Mouse (Mus musculus) small intestine, adult 2 months (tissue): ENCODE measurements around the gene S100a3. TPM values are rescaled to one million over a fixed set of nuclear protein-coding genes. Genes with fewer than 3 reads are reported as not detected.
A peak's percentile ranks its signal among the peaks of the same experiment; 100 is the strongest.

Source experiments
- H3K27ac ChIP-seq: fragments of 200-500 bp; 2 replicates; pipeline ENCODE4 v1.5.1; 2012; ENCODE audit warnings: low read depth, low read length, control low read depth, inconsistent platforms; ENCODE audit not compliant: insufficient read depth
- H3K27me3 ChIP-seq: fragments of 200-500 bp; 2 replicates; pipeline ENCODE4 v1.6.1; 2012; ENCODE audit warnings: mild to moderate bottlenecking, moderate library complexity, low read length, inconsistent platforms; ENCODE audit not compliant: control insufficient read depth, insufficient read depth
- H3K36me3 ChIP-seq: fragments of 200-500 bp; 2 replicates; pipeline ENCODE4 v1.6.1; 2012; ENCODE audit warnings: mild to moderate bottlenecking, low read length, control low read depth, inconsistent platforms; ENCODE audit not compliant: control insufficient read depth, insufficient read depth
- H3K4me1 ChIP-seq: fragments of 200-500 bp; 2 replicates; pipeline ENCODE4 v1.6.1; 2012; ENCODE audit warnings: low read length, inconsistent platforms, mixed read lengths; ENCODE audit not compliant: control insufficient read depth, insufficient read depth, insufficient read length
- H3K4me3 ChIP-seq: fragments of 200-500 bp; 2 replicates; pipeline ENCODE4 v1.5.1; 2012; ENCODE audit warnings: low read depth, mild to moderate bottlenecking, control low read depth, inconsistent platforms, low read length, moderate library complexity
- CTCF ChIP-seq: fragments of 200-500 bp; IDR thresholded peaks from 2 replicates; pipeline ENCODE4 v1.5.1; 2012; ENCODE audit warnings: low read depth, mild to moderate bottlenecking, control low read depth, inconsistent platforms, low read length, moderate library complexity, mixed read lengths; ENCODE audit not compliant: insufficient replicate concordance, insufficient read length; ENCODE audit errors: extremely low read depth
- POLR2A ChIP-seq: fragments of 200-500 bp; IDR thresholded peaks from 2 replicates; pipeline ENCODE4 v1.6.1; 2012; ENCODE audit warnings: low read depth, mild to moderate bottlenecking, control low read depth, inconsistent platforms, low read length, moderate library complexity
- WGBS: fragments of 180-500 bp; shearing (Covaris S2); methylation state at CpG from one replicate; pipeline ENCODE4 v1.1.7; 2018; 5-methylcytosine and 5-hydroxymethylcytosine counted together
- polyA plus RNA-seq: library from polyadenylated mRNA; depleted of rRNA; stranded (reverse); fragments of >200 nt; gene quantifications from 2 replicates; pipeline ENCODE4 v1.2.3, GENCODE M21; 2012

Gene S100a3
- polyA plus RNA-seq, 1 experiment, result not detected

DNA sequence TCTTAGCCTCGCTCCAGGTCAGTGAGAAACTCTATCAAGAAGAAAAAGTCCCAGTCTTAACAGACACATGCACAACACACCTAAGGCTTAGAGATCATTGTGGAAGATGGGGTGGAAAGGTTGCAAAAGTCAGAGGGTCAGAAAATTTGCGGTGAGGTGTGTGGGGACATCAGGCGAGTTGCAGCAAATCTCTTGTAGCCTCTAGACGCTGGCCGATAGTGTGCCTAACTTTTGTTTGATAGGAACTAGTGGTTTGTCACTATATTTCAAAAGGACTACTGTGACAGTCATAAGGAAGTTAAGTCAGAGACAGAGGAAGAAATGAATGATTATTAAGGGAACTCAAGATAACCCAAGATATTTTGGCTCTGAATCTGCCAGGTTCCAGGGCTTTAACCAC is 67.0 kb downstream of the S100a3 start:
- Histone ChIP-seq H3K27ac (no peak overlapping the region; the same call in 1 of the 2 replicates), H3K4me3 (no peak overlapping the region), H3K27me3 (no peaks in the 10 kb centered on the region)

DNA sequence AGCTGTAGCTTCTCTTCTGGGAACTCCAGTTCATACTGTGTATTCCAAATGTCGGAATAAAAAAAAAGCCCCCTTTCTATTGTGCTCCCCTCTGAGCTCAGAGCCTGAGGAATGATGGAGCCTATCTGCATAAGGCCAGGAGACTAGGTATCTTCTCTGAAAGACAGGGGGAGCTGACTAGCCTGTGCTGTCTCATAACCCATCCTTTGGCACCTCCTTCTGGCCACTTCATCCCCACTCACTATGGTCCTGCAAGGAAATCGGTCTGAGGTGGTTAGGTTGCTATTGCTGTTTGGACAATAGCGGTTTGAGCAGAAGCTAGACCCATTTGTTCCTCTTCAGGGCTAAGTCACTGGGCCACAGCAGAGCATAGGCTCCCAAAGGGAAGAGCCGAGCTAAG is 67.4 kb downstream of the S100a3 start:
- WGBS, result 45% methylated on average over 4 of the region's 4 CpGs
- no peak overlapping the region for H3K27ac ChIP-seq
- peaks cover 18% of the 10 kb centered on the region for H3K4me1 ChIP-seq
- TF ChIP-seq POLR2A (no peak), CTCF (peak; percentile 74; the same call in 1 of the 2 replicates)
- H3K36me3 ChIP-seq, result no peaks in the 10 kb centered on the region
- no peak overlapping the region for H3K4me3 ChIP-seq
- H3K27me3 ChIP-seq, result no peaks in the 10 kb centered on the region

More for the DNA sequence above, 67.0 kb downstream of the S100a3 start:
- Histone ChIP-seq H3K4me1 (peaks cover 18% of the 10 kb centered on the region), H3K36me3 (no peaks in the 10 kb centered on the region)
- no peak for TF ChIP-seq CTCF
- no peak for TF ChIP-seq POLR2A
- 66% methylated on average over 5 of the region's 5 CpGs for WGBS

DNA sequence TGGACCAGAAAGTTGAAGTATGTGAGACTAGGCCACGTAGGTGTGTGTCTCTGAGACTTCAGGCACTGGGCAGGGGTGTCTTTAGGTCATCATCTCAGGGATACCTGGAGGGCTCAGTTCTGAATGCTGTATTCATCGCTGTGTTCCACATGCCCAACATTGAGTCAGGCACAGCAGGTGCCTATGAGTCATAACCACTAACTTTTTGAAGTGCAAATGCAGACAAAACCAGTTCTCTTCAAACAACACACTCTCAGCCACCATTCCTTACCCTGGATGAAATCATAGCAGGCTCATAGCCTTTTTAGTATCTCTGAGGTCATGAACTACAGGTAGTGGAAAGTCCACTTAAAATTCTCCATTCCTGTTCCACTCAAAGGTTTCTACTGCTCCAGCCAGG is 68.9 kb downstream of the S100a3 start:
- no peak overlapping the region for H3K4me3 ChIP-seq
- 90% methylated on average over 2 of the region's 2 CpGs for WGBS
- H3K27ac ChIP-seq, result no peak overlapping the region
- H3K4me1 ChIP-seq, result peaks cover 11% of the 10 kb centered on the region
- no peaks in the 10 kb centered on the region for H3K36me3 ChIP-seq
- H3K27me3 ChIP-seq, result no peaks in the 10 kb centered on the region
- TF ChIP-seq POLR2A, result no peak
- no peak for TF ChIP-seq CTCF

DNA sequence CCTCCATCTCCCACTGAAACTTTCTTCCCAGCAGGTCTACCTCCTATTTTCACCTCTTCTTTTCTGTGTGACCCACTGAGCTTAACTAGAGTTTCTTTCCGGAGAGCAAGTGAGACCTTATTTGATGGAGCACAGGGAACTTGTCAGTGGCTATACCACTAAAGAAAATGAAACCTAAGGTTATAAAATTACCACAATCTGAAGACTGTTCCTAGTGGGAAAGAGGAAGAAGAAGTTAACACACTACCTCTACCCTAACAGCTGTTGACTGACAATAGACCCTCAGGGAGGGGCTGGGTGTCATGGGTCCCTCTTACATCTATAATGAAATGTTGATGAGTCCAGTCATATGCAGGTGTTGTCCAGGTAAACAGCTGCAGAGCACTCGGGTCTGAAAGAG is 71.6 kb downstream of the S100a3 start:
- H3K27me3 ChIP-seq, result no peaks in the 10 kb centered on the region
- TF ChIP-seq CTCF, result no peak
- TF ChIP-seq POLR2A, result no peak

DNA sequence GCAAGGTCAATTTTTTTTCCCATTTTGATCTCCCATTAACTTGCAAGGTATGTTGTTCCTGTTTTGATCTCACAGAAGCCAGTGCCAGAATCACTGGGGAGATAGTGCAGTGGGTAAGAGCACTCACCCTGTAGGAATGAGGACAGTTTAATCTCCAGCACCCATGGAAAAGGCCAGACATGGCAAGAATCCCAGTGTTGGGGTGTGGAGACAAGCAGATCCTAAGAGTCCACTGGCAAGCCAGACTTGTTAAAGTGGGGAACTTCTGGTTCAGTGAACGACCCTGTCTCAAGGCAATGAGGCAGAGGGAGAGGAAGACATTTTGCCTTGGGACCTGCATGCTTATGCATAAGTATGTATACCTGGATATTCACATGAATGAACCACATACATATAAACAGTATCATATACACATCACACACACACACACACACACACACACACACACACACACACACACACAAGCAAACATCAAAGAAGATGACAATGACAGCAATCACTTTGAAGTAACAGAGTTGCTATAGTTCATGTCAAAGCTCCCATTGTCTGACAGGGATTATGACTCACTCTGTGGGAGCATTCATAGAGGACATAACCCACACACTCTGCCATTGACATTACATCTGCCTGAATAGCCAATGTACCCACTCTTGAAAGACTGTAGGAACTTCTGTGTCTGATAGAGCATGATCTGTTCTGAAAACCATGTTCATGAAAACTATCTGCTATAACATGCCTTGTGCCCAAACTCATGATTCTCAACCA is 78.3 kb downstream of the S100a3 start:
- no peak for TF ChIP-seq CTCF
- TF ChIP-seq POLR2A, result no peak
- Histone ChIP-seq H3K4me1 (no peaks in the 10 kb centered on the region), H3K36me3 (no peaks in the 10 kb centered on the region), H3K4me3 (no peak overlapping the region), H3K27me3 (no peaks in the 10 kb centered on the region), H3K27ac (no peak overlapping the region)
- 35% methylated on average over 1 of the region's 1 CpGs for WGBS

More for the DNA sequence above, 71.6 kb downstream of the S100a3 start:
- H3K27ac ChIP-seq, result no peak overlapping the region
- H3K4me3 ChIP-seq, result no peak overlapping the region
- WGBS, result 80% methylated on average over 2 of the region's 2 CpGs
- H3K4me1 ChIP-seq, result peaks cover 3% of the 10 kb centered on the region; the same call in 1 of the 2 replicates
- no peaks in the 10 kb centered on the region for H3K36me3 ChIP-seq

DNA sequence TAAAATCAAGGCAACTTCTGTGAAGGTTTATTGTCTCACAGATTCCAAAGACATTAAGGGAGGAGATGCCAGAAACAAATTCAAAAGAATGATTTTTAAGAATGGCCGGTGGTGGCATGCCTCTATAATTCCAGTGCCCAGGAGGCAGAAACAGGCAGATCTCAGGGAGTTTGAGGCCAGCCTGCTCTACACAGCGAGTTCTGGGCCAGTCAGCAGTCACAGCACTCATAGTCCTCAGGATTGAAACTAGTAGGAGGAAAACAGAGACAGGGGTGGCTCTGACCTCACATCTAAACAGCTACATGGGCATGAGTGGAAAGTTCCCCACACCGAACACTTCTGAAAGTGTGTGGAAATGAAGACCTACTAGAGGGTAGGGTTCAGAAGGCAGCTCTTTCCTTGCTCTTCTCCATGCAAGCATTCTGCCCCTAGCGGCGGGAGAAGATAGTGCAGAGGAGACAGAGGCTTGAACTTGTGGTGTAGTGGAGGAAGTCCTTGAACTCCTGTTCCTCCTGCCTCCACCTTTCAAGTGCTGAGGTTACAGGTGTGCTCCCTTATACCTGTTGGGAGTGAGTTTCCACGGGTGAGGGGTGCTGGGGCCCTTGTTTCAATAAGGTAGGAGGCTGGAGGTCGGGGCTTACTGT is 79.3 kb downstream of the S100a3 start:
- TF ChIP-seq POLR2A (no peak), CTCF (peak; percentile 60; the same call in 1 of the 2 replicates)
- Histone ChIP-seq H3K27me3 (no peaks in the 10 kb centered on the region), H3K27ac (no peak overlapping the region), H3K36me3 (no peaks in the 10 kb centered on the region), H3K4me3 (no peak overlapping the region), H3K4me1 (no peaks in the 10 kb centered on the region)
- 55% methylated on average over 7 of the region's 7 CpGs for WGBS

DNA sequence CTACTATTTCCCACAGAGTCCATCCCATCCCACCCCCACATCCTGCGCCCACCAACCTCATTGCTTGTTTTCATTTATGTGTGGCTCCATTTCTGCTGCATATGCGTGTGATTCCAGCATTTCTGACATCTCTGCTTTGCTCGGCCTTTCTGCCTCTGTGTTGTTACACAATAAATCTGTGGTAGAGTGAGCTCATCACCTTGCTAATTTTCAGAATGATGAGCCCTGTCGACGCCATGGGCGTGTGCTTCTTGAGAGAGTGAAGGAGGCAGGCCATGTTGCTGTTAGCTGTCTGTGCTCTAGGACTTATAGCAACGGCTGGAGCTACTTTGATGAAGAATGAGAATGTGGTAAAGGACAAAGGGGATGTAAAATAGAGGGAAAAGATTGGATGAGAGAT is 80.6 kb downstream of the S100a3 start:
- Histone ChIP-seq H3K4me1 (no peaks in the 10 kb centered on the region), H3K27me3 (no peaks in the 10 kb centered on the region), H3K36me3 (no peaks in the 10 kb centered on the region), H3K4me3 (no peak overlapping the region), H3K27ac (no peak overlapping the region)
- WGBS, result 81% methylated on average over 7 of the region's 7 CpGs
- no peak for TF ChIP-seq CTCF
- no peak for TF ChIP-seq POLR2A
